Comparison of ENCODE assay signal across 13 mouse cellular contexts in genomic region chr19:56232269-56232668, GRCm38 (mm10). TPM values are rescaled to one million over a fixed set of nuclear protein-coding genes. Genes with fewer than 3 reads are reported as not detected.
DNase-seq lines count a peak whose midpoint lies in the region; ATAC-seq lines count a peak whose summit lies in the region.
"Had no signal": no experiment of that assay in that cellular context is flagged by ENCODE, and none has a peak within 500 bp of the region (broad histone marks: within the 10 kb centered on the region; RNA-seq: fewer than 3 reads in every experiment).

No protein-coding gene starts in this region.

- 56% methylated on average over 7 of the region's 7 CpGs for WGBS in heart, embryonic 16.5 days
- WGBS in embryonic facial prominence, embryonic 15.5 days = 24% methylated on average over 7 of the region's 7 CpGs
- 57% methylated on average over 7 of the region's 7 CpGs for WGBS in limb, embryonic 11.5 days

- DNase-seq in heart, adult 9 months (ENCODE audit: low spot score in 2 of 2) = no peak
- peak; percentile 36 for DNase-seq in embryo, embryonic 10.5 days (ENCODE audit: low spot score)
- no peak for DNase-seq in limb, embryonic 11.5 days (ENCODE audit: low spot score)
- DNase-seq in left cerebral cortex, postnatal 25 days (ENCODE audit: low spot score in 2 of 2) = no peak
- no peak for DNase-seq in adrenal gland, adult 8-10 months
- DNase-seq: cerebellum, postnatal 14 days had no signal

- peaks cover 3% of the 10 kb centered on the region; the same call in 1 of the 2 replicates for H3K4me1 ChIP-seq in heart, embryonic 16.5 days (ENCODE audit: control insufficient read depth, insufficient read depth, low read length)
- peaks cover 33% of the 10 kb centered on the region for H3K4me1 ChIP-seq in embryonic facial prominence, embryonic 15.5 days
- 0 out of 2 replicates have a peak, but pooled peaks cover 2% of the 10 kb centered on the region for H3K4me1 ChIP-seq in limb, embryonic 11.5 days (ENCODE audit: control insufficient read depth, insufficient read depth, low read length)

- ATAC-seq in heart, embryonic 16.5 days (replicated peaks; ENCODE audit: extremely low read depth, insufficient read depth, low FRiP score) = no peak
- peak; percentile 56 for ATAC-seq in embryonic facial prominence, embryonic 15.5 days (ENCODE audit: insufficient number of reproducible peaks, low FRiP score, low TSS enrichment, low read depth)
- ATAC-seq in limb, embryonic 11.5 days (ENCODE audit: insufficient number of reproducible peaks, low FRiP score, low TSS enrichment, low read depth) = 0 out of 2 replicates have a peak, but pooled peaks have one; percentile 39
- no peak for ATAC-seq in megakaryocyte, adult 5-6 weeks (ENCODE audit: poor library complexity, severe bottlenecking)
- ATAC-seq: CD4-positive, CD25-positive, alpha-beta regulatory T cell, adult 4 months had no signal

- peak overlapping the region; percentile 17 for H3K27ac ChIP-seq in heart, embryonic 16.5 days (ENCODE audit: low read length)
- H3K27ac ChIP-seq in embryonic facial prominence, embryonic 15.5 days (replicated peaks) = peak overlapping the region; percentile 87
- no peak overlapping the region for H3K27ac ChIP-seq in limb, embryonic 11.5 days (replicated peaks; ENCODE audit: low read depth, low read length)
- H3K27ac ChIP-seq: layer of hippocampus, adult 2 months had no signal

- peaks cover 5% of the 10 kb centered on the region; the same call in 1 of the 2 replicates for H3K9me3 ChIP-seq in heart, embryonic 16.5 days (replicated peaks; ENCODE audit: control insufficient read depth, low read length)
- no peaks in the 10 kb centered on the region for H3K9me3 ChIP-seq in embryonic facial prominence, embryonic 15.5 days (replicated peaks)
- H3K9me3 ChIP-seq in limb, embryonic 11.5 days (ENCODE audit: control insufficient read depth, low read length) = no peaks in the 10 kb centered on the region; the same call in 1 of the 2 replicates

- no peak overlapping the region for H3K4me2 ChIP-seq in heart, embryonic 16.5 days (ENCODE audit: low read depth, low read length)
- peak overlapping the region; percentile 10 for H3K4me2 ChIP-seq in embryonic facial prominence, embryonic 15.5 days (replicated peaks)
- H3K4me2 ChIP-seq in limb, embryonic 11.5 days (ENCODE audit: low read depth, severe bottlenecking) = no peak overlapping the region

- intact Hi-C loops in left cerebral cortex, postnatal 25 days (cut with DNase I) = no loop called here

- no peaks in the 10 kb centered on the region for H3K27me3 ChIP-seq in heart, embryonic 16.5 days (ENCODE audit: control insufficient read depth, insufficient read depth, low read length)
- H3K27me3 ChIP-seq in embryonic facial prominence, embryonic 15.5 days = no peaks in the 10 kb centered on the region
- no peaks in the 10 kb centered on the region for H3K27me3 ChIP-seq in limb, embryonic 11.5 days (ENCODE audit: control insufficient read depth, insufficient read depth, low read length)

- H3K36me3 ChIP-seq in heart, embryonic 16.5 days (ENCODE audit: control insufficient read depth, insufficient read depth) = no peaks in the 10 kb centered on the region
- no peaks in the 10 kb centered on the region for H3K36me3 ChIP-seq in embryonic facial prominence, embryonic 15.5 days
- H3K36me3 ChIP-seq in limb, embryonic 11.5 days (ENCODE audit: control insufficient read depth, insufficient read depth, low read length) = no peaks in the 10 kb centered on the region

- H3K4me3 ChIP-seq in heart, embryonic 16.5 days (ENCODE audit: low read length) = no peak overlapping the region
- no peak overlapping the region for H3K4me3 ChIP-seq in embryonic facial prominence, embryonic 15.5 days (replicated peaks)
- no peak overlapping the region for H3K4me3 ChIP-seq in limb, embryonic 11.5 days (ENCODE audit: low read depth, low read length)
- H3K4me3 ChIP-seq: layer of hippocampus, adult 2 months had no signal

- H3K9ac ChIP-seq in heart, embryonic 16.5 days (ENCODE audit: low read length) = no peak overlapping the region
- no peak overlapping the region for H3K9ac ChIP-seq in embryonic facial prominence, embryonic 15.5 days
- no peak overlapping the region for H3K9ac ChIP-seq in limb, embryonic 11.5 days (ENCODE audit: low read length)

RNA-seq across cellular contexts. Expression of gene Habp2, which starts 54.7 kb away (rescaled TPM):
- polyA plus RNA-seq in heart, embryonic 16.5 days (2015; fragmentation: Nextera tagmentation; extraction: Ambion mirVana) = 2.2 and 2.4 TPM in 2 replicates
- polyA plus RNA-seq in embryonic facial prominence, embryonic 15.5 days (2015; fragmentation: Nextera tagmentation; extraction: Ambion mirVana) = 0.24 and 0.26 TPM in 2 replicates
- polyA plus RNA-seq in limb, embryonic 11.5 days (2014; fragmentation: Nextera tagmentation; extraction: Ambion mirVana) = 0.53 TPM in 1 of 2 replicates, not detected in the other
- not detected for total RNA-seq in left cerebral cortex, postnatal 25 days (2021)
- not detected for total RNA-seq in adrenal gland, adult 8-10 months (2022)
- not detected in 2 replicates for total RNA-seq in megakaryocyte, adult 5-6 weeks (2015)
- total RNA-seq in megakaryocyte, adult 5-6 weeks (2017) = not detected in 2 replicates
- total RNA-seq: layer of hippocampus, adult 2 months had no signal
- polyA plus RNA-seq: frontal cortex, adult 2 months; testis, adult 2 months had no signal

Comparison
In these comparisons a context has a peak if more than half of its experiments do, and no peak if none do; other contexts are left out.
1. ATAC-seq: peak in embryonic facial prominence, embryonic 15.5 days (single experiment) and limb, embryonic 11.5 days (single experiment); none in heart, embryonic 16.5 days (single experiment) and megakaryocyte, adult 5-6 weeks (single experiment).